Mouse (Mus musculus): Measurements from ENCODE around the gene Ovol1.

Ovol1 gene

GRCm38 (mm10) chr19:5569521-5569920 is 9.1 kb upstream of the Ovol1 start:
- in situ Hi-C loops (cut with MboI, MseI), result no loop called here

- in situ Hi-C loops (cut with MboI, MseI), result no loop called here
Measured at GRCm38 (mm10) chr19:5568470-5569140, 8.2 kb upstream of the Ovol1 start.

- in situ Hi-C loops (cut with MboI, MseI), result no loop called here
Measured at GRCm38 (mm10) chr19:5567534-5568469, 7.4 kb upstream of the Ovol1 start, which contains the start of gene Ap5b1. TSS of gene Ap5b1 (plus strand) at chr19:5568025.

- in situ Hi-C loops (cut with MboI, MseI), result no loop called here
Measured at GRCm38 (mm10) chr19:5567180-5567533, 6.7 kb upstream of the Ovol1 start.

- in situ Hi-C loops (cut with MboI, MseI), result no loop called here
Measured at GRCm38 (mm10) chr19:5566316-5566715, 5.9 kb upstream of the Ovol1 start.

DNA sequence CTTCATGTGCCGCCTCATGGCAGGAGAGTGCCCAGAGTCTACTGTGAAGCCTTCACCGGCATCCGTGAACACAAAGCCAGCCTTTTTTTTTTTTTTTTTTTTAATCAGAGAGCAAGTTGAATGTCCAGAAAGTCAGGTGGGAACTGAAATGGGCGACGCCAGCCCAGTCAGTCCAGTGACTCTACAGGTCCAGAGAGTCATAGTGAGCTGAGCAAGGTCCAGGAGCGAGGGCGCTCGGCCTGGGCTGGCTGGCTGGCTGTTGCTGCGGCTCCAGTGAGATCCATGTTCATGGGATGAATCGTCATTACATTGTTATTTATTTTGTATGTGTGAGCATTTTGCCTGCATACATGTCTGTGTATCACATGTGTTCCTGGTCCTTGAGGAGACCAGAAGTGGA is 2.3 kb upstream of the Ovol1 start:
- in situ Hi-C loops (cut with MboI, MseI), result loop anchor here (5.0 kb wide), 1 partner anchor 35 kb away; no protein-coding TSS in a partner anchor

DNA sequence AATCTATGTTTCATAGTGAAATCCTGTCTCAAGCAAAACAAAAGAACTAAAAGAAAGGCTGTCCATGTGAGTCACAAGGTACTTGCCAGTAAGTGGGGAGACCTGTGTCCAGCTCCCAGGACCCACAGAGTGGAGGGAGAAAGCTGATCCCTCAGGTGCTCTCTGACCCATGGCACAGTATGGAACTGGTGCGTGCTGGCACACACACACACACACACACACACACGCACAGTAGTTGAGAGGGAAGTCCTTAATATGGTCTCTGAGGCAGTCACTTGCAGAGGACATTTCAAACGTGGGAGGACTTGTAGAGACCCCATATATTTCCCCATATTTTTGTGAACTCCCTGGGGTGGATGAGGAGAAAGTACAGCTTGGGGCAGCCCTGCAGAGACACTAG is 1.4 kb upstream of the Ovol1 start:
- in situ Hi-C loops (cut with MboI, MseI), result loop anchor here (5.0 kb wide), 1 partner anchor 35 kb away; no protein-coding TSS in a partner anchor

GRCm38 (mm10) chr19:5561252-5561790 is 875 bp upstream of the Ovol1 start:
- in situ Hi-C loops (cut with MboI, MseI), result loop anchor here (5.0 kb wide), 1 partner anchor 34 kb away; no protein-coding TSS in a partner anchor

DNA sequence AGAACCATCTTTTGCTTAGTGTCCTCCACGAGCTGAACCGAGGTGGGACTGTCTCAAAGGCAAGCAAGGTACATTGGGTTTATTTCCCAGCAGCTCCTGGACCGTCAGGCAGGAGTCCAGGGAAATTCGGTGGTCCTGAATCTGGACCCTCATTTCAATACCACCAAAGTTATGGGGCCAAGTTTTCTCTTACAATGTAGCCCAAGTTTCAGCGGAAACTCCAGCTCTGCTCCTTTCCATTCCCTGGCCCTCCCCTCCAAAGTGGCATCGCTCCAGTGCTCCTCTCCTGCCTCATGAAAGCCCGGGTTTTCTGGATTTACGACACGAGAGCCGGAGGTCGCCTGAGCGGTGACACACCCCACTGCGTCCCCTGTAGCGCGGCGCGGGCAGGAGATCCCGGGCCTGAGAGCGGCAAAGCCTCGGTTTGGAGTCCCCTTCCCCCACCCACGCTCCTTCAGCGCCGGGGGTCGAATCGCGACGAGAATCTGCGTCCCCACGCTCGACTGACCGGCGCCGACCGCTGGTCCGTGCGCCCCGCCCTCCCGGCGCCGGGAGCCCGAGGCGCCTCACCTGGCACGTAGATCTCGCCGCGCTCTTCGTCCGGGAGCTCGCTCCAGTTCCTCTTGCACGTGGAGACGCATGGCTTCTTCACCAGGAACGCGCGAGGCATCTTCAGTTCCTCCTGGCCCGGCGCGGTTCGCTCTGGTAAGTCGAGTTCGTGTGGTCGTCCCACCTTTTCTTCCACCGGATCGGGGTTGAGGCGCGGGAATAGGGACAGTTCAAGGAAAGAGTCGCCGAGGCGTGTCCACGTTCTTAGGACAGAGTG is 602 bp downstream of the Ovol1 start:
- in situ Hi-C loops (cut with MboI, MseI), result loop anchor here (5.0 kb wide), 1 partner anchor 33 kb away; no protein-coding TSS in a partner anchor

DNA sequence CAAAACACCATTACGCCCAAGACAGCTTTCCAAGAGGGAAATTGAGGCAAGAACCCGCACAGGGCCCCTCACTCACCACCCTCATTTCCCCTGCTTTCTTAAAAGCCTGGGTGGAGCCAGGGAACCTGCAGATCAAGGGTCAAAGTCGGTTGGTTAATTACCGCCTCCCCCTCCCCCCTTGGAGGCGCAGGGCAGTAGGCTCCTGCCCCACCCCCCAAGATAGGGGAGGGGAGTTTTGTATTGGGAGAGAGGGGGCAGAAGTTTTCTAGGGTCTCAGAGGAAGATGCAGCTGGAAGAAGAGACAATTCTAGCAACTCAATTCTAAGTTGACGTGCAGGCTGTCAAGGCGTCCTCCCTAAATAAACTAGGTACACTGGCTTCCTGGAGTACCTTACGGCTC is 1.2 kb downstream of the Ovol1 start:
- in situ Hi-C loops (cut with MboI, MseI), result no loop called here

GRCm38 (mm10) chr19:5558770-5559169 is 1.7 kb downstream of the Ovol1 start:
- in situ Hi-C loops (cut with MboI, MseI), result no loop called here

DNA sequence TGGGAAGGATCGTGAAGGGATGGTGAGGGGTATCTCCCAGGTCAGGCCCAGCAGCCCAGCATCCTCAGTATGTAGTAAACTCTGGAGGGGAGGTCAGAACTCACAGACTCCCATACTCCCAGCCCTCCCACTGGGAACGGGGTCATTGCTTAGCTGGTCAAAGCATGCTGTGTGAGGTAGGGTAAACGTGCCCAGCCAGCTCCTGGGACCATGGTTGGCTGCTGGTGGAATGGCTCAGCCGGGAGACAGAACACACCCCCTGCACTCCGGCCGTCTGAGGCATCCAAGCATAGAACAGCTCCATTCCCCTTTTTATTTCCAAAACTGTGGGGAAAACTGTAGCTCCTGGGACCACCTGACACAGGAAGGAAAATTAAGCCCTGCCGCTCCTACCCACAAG is 2.3 kb downstream of the Ovol1 start:
- in situ Hi-C loops (cut with MboI, MseI), result no loop called here

GRCm38 (mm10) chr19:5554212-5554611 is 6.2 kb downstream of the Ovol1 start:
- in situ Hi-C loops (cut with MboI, MseI), result no loop called here

- in situ Hi-C loops (cut with MboI, MseI), result no loop called here
Measured at GRCm38 (mm10) chr19:5553802-5554201, 6.6 kb downstream of the Ovol1 start.

- in situ Hi-C loops (cut with MboI, MseI), result no loop called here
Measured at GRCm38 (mm10) chr19:5547471-5548056, 12.9 kb downstream of the Ovol1 start.

- in situ Hi-C loops (cut with MboI, MseI), result no loop called here
Measured at GRCm38 (mm10) chr19:5544031-5544430, 16.4 kb downstream of the Ovol1 start.

DNA sequence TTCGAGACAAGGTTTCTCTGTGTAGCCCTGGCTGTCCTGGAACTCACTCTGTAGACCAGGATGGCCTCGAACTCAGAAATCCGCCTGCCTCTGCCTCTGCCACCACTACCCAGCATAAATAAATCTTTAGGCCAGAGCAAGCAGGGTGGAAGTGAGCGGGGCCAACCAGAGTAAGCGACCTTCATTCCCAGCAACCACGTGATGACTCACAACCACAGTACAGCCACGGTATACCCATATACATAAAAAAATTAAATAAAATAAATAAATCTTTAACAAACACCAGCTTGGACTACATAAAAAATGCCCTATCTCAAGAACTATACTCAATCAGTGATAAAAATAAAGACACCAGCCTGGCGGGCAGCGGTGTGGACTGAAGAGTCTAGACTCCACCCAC is 17.1 kb downstream of the Ovol1 start:
- in situ Hi-C loops (cut with MboI, MseI), result no loop called here

GRCm38 (mm10) chr19:5538786-5539185 is 21.7 kb downstream of the Ovol1 start:
- in situ Hi-C loops (cut with MboI, MseI), result no loop called here

GRCm38 (mm10) chr19:5532520-5532919 is 27.9 kb downstream of the Ovol1 start:
- in situ Hi-C loops (cut with MboI, MseI), result no loop called here

DNA sequence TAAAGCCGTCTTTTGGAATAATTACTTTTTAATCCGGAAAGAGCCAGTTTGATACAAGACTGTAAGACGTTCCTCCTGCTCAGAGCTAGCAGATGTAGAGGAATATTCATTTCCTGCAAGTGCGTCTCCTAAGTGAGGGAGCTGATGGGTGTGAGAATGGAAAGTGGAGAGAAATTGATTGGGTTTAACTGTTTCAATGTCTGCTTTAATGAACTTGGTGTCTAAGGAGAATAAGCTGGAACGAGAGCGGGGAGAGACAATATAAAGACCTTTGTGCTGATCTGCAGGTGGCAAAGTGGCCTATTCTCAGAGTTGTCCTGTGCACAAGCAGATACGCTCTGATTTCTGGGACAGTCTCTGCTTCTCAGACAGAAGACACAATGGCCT is 30.3 kb downstream of the Ovol1 start:
- in situ Hi-C loops (cut with MboI, MseI), result no loop called here

Measured in regulatory T cell (primary cell).